Mouse (Mus musculus) effector memory CD4-positive, alpha-beta T cell, adult 7 months (primary cell): Measurements from ENCODE around the gene Krtap19-3. TPM values are rescaled to one million over a fixed set of nuclear protein-coding genes. Genes with fewer than 3 reads are reported as not detected.

Source experiments
- polyA plus RNA-seq: library from polyadenylated mRNA; unstranded; fragments of 100-300 nt; shearing (Covaris generic); gene quantifications from one replicate; pipeline ENCODE4 v1.2.1, GENCODE M21; 2017

The Krtap19-3 gene
- polyA plus RNA-seq = not detected

GRCm38 (mm10) chr16:88877938-88878337 is at the start of gene Krtap19-3:
TSS of gene Krtap19-3 (minus strand) at chr16:88878038.

GRCm38 (mm10) chr16:88896357-88896756 is 18.5 kb upstream of the Krtap19-3 start, which contains the start of gene Krtap19-5:
TSS of gene Krtap19-5 (minus strand) at chr16:88896457.

GRCm38 (mm10) chr16:88884989-88885388 is 7.2 kb upstream of the Krtap19-3 start, which contains the start of gene Krtap19-4:
TSS of gene Krtap19-4 (minus strand) at chr16:88885089.

GRCm38 (mm10) chr16:88874169-88874568 is 3.7 kb downstream of the Krtap19-3 start, which contains the start of gene Krtap19-2:
TSS of gene Krtap19-2 (minus strand) at chr16:88874269.

GRCm38 (mm10) chr16:88869311-88869710 is 8.5 kb downstream of the Krtap19-3 start, which contains the start of gene Krtap19-1:
TSS of gene Krtap19-1 (minus strand) at chr16:88869411.

Other genes starting within 250 kb of the Krtap19-3 start
- not detected for gene Krtap26-1, start 230.2 kb downstream of the Krtap19-3 start, polyA plus RNA-seq
- not detected for gene Krtap27-1, start 206.4 kb downstream of the Krtap19-3 start, polyA plus RNA-seq
- gene 2310061N02Rik, start 170.1 kb downstream of the Krtap19-3 start, polyA plus RNA-seq = not detected
- not detected for gene Krtap13-1, start 149.2 kb downstream of the Krtap19-3 start, polyA plus RNA-seq
- not detected for gene Krtap13, start 126.4 kb downstream of the Krtap19-3 start, polyA plus RNA-seq
- gene 2310034C09Rik, start 119.2 kb downstream of the Krtap19-3 start, polyA plus RNA-seq = not detected
- gene 2310057N15Rik, start 103.8 kb downstream of the Krtap19-3 start, polyA plus RNA-seq = not detected
- gene Gm5965, start 100.1 kb downstream of the Krtap19-3 start, polyA plus RNA-seq = not detected
- gene Gm20741, start 65.8 kb downstream of the Krtap19-3 start, polyA plus RNA-seq = not detected
- gene Krtap15, start 57.8 kb downstream of the Krtap19-3 start, polyA plus RNA-seq = not detected
- not detected for gene Krtap14, start 51.9 kb downstream of the Krtap19-3 start, polyA plus RNA-seq
- not detected for gene Krtap19-1, start 8.6 kb downstream of the Krtap19-3 start, polyA plus RNA-seq
- gene Krtap19-2, start 3.8 kb downstream of the Krtap19-3 start, polyA plus RNA-seq = not detected
- gene Krtap19-4, start 7.1 kb upstream of the Krtap19-3 start, polyA plus RNA-seq = not detected
- not detected for gene Krtap19-5, start 18.4 kb upstream of the Krtap19-3 start, polyA plus RNA-seq
- gene Krtap19-9b, start 54.2 kb upstream of the Krtap19-3 start, polyA plus RNA-seq = not detected
- not detected for gene Krtap16-3, start 84.8 kb upstream of the Krtap19-3 start, polyA plus RNA-seq
- not detected for gene Krtap22-2, start 132.7 kb upstream of the Krtap19-3 start, polyA plus RNA-seq
- not detected for gene Gm10229, start 137.2 kb upstream of the Krtap19-3 start, polyA plus RNA-seq
- not detected for gene Krtap6-1, start 153.7 kb upstream of the Krtap19-3 start, polyA plus RNA-seq
- gene Gm10228, start 163.4 kb upstream of the Krtap19-3 start, polyA plus RNA-seq = not detected
- gene Krtap6-5, start 169.8 kb upstream of the Krtap19-3 start, polyA plus RNA-seq = not detected
- not detected for gene 1110025L11Rik, start 186.0 kb upstream of the Krtap19-3 start, polyA plus RNA-seq
- not detected for gene Krtap6-3, start 206.0 kb upstream of the Krtap19-3 start, polyA plus RNA-seq